Mouse (Mus musculus) heart, embryonic 14.5 days (tissue): ENCODE measurements at regions not wholly inside any gene's neighbourhood (a gene's known extent, or its start where the extent isn't known, plus 50 kb on each side); places are given as distances from the start of the nearest gene placed in this dataset.

ENCODE experiments used
- ATAC-seq: fragments of 200-750 bp; cut with Nextera tagmentation; 2 replicates; pipeline ENCODE4 v1.8.0; 2017; ENCODE audit warnings: low read depth, moderate TSS enrichment; ENCODE audit not compliant: insufficient number of reproducible peaks, insufficient read depth, low FRiP score
- H3K27ac ChIP-seq, 2 experiments: fragments of 200-500 bp in 1 of 2; fragments of 300-500 bp in 1 of 2; sonication (generic) in 1 of 2; replicated peaks in 1 of 2; 2 replicates each; pipeline ENCODE4 v1.5.1; 2012 to 2014; ENCODE audit warnings: low read depth in 2 of 2, low read length in 2 of 2, control low read depth in 1 of 2, mild to moderate bottlenecking in 1 of 2, mixed read lengths in 1 of 2; ENCODE audit not compliant: control insufficient read depth in 1 of 2, insufficient read depth in 1 of 2
- H3K27me3 ChIP-seq: fragments of 300-500 bp; sonication (generic); 2 replicates; pipeline ENCODE4 v1.6.1; 2014; ENCODE audit warnings: mild to moderate bottlenecking, low read length, control low read depth; ENCODE audit not compliant: control insufficient read depth, insufficient read depth
- H3K36me3 ChIP-seq: fragments of 300-500 bp; sonication (generic); 2 replicates; pipeline ENCODE4 v1.6.1; 2014; ENCODE audit warnings: mild to moderate bottlenecking, control low read depth, low read length, mixed read lengths; ENCODE audit not compliant: control insufficient read depth, insufficient read depth
- H3K4me1 ChIP-seq, 2 experiments: fragments of 200-500 bp in 1 of 2; fragments of 300-500 bp in 1 of 2; sonication (generic) in 1 of 2; 2 replicates each; pipeline ENCODE4 v1.6.1; 2012 to 2014; ENCODE audit warnings: low read length in 2 of 2, control low read depth in 1 of 2, mixed read lengths in 1 of 2; ENCODE audit not compliant: control insufficient read depth in 2 of 2, insufficient read depth in 2 of 2
- H3K4me2 ChIP-seq: fragments of 300-500 bp; sonication (generic); 2 replicates; pipeline ENCODE4 v1.6.1; 2014; ENCODE audit warnings: mild to moderate bottlenecking, low read length
- H3K4me3 ChIP-seq, 2 experiments: fragments of 200-500 bp in 1 of 2; fragments of 300-500 bp in 1 of 2; sonication (generic) in 1 of 2; 2 replicates each; pipeline ENCODE4 v1.5.1; 2012 to 2014; ENCODE audit warnings: low read length in 2 of 2, mild to moderate bottlenecking in 2 of 2, control low read depth in 1 of 2, low read depth in 1 of 2, moderate library complexity in 1 of 2; ENCODE audit not compliant: control insufficient read depth in 1 of 2, insufficient read depth in 1 of 2
- H3K9ac ChIP-seq: fragments of 300-500 bp; sonication (generic); 2 replicates; pipeline ENCODE4 v1.6.1; 2014; ENCODE audit warnings: mild to moderate bottlenecking, low read length
- H3K9me3 ChIP-seq: fragments of 300-500 bp; sonication (generic); 2 replicates; pipeline ENCODE4 v1.6.1; 2016; ENCODE audit warnings: low read length, control low read depth; ENCODE audit not compliant: control insufficient read depth
- WGBS: fragments of 180-500 bp; shearing (Covaris S2); extraction: QIAGEN DNeasy Blood & Tissue Kit; methylation state at CpG from one replicate; pipeline ENCODE4 v1.1.7; 2014; 5-methylcytosine and 5-hydroxymethylcytosine counted together

- Histone ChIP-seq H3K27ac (no peak overlapping the region), H3K27me3 (no peaks in the 10 kb centered on the region), H3K36me3 (no peaks in the 10 kb centered on the region), H3K4me1 (no peaks in the 10 kb centered on the region), H3K9me3 (no peaks in the 10 kb centered on the region), H3K4me2 (no peak overlapping the region), H3K4me3 (no peak overlapping the region), H3K9ac (no peak overlapping the region)
- 75% methylated on average over 10 of the region's 10 CpGs for WGBS
- ATAC-seq: no peak
These were observed 81.6 kb upstream of the Pcdh8 start for GRCm38 (mm10) chr14:79852683-79853082.

- no peaks in the 10 kb centered on the region for H3K36me3 ChIP-seq
- H3K4me3 ChIP-seq: no peak overlapping the region
- no peak overlapping the region for H3K9ac ChIP-seq
- WGBS: 79% methylated on average over 7 of the region's 7 CpGs
- no peaks in the 10 kb centered on the region for H3K9me3 ChIP-seq
- no peak for ATAC-seq
- H3K4me2 ChIP-seq: no peak overlapping the region
- H3K27ac ChIP-seq: no peak overlapping the region
- no peaks in the 10 kb centered on the region for H3K27me3 ChIP-seq
- no peaks in the 10 kb centered on the region for H3K4me1 ChIP-seq
These were observed 80.7 kb upstream of the Pcdh8 start for GRCm38 (mm10) chr14:79851795-79852194.

- 80% methylated on average over 10 of the region's 10 CpGs for WGBS
- ATAC-seq: no peak
- Histone ChIP-seq H3K4me1 (no peaks in the 10 kb centered on the region), H3K36me3 (no peaks in the 10 kb centered on the region), H3K9ac (no peak overlapping the region), H3K27ac (no peak overlapping the region), H3K27me3 (no peaks in the 10 kb centered on the region), H3K4me3 (no peak overlapping the region), H3K4me2 (no peak overlapping the region), H3K9me3 (no peaks in the 10 kb centered on the region)
These were observed 80.1 kb upstream of the Pcdh8 start for GRCm38 (mm10) chr14:79851231-79851630.

- Histone ChIP-seq H3K27me3 (no peaks in the 10 kb centered on the region), H3K9ac (no peak overlapping the region), H3K36me3 (no peaks in the 10 kb centered on the region), H3K4me2 (no peak overlapping the region), H3K9me3 (no peaks in the 10 kb centered on the region), H3K27ac (no peak overlapping the region), H3K4me1 (no peaks in the 10 kb centered on the region), H3K4me3 (no peak overlapping the region)
- no peak for ATAC-seq
- 73% methylated on average over 8 of the region's 8 CpGs for WGBS
These were observed 78.7 kb upstream of the Pcdh8 start for GRCm38 (mm10) chr14:79849617-79850435.

GRCm38 (mm10) chr14:79848116-79848515 is 77.0 kb upstream of the Pcdh8 start:
- Histone ChIP-seq H3K4me3 (no peak overlapping the region), H3K27me3 (no peaks in the 10 kb centered on the region), H3K9me3 (no peaks in the 10 kb centered on the region), H3K4me2 (no peak overlapping the region), H3K9ac (no peak overlapping the region), H3K4me1 (no peaks in the 10 kb centered on the region), H3K36me3 (no peaks in the 10 kb centered on the region), H3K27ac (no peak overlapping the region)
- ATAC-seq: no peak
- 77% methylated on average over 4 of the region's 4 CpGs for WGBS

GRCm38 (mm10) chr14:79844306-79844705 is 73.2 kb upstream of the Pcdh8 start:
- 84% methylated on average over 5 of the region's 5 CpGs for WGBS
- H3K4me2 ChIP-seq: no peak overlapping the region
- no peak overlapping the region for H3K9ac ChIP-seq
- H3K9me3 ChIP-seq: no peaks in the 10 kb centered on the region
- H3K4me3 ChIP-seq: no peak overlapping the region
- H3K36me3 ChIP-seq: no peaks in the 10 kb centered on the region
- ATAC-seq: no peak
- no peaks in the 10 kb centered on the region for H3K4me1 ChIP-seq
- H3K27ac ChIP-seq: no peak overlapping the region
- H3K27me3 ChIP-seq: no peaks in the 10 kb centered on the region

GRCm38 (mm10) chr14:79843135-79843550 is 72.0 kb upstream of the Pcdh8 start:
- H3K9me3 ChIP-seq: no peaks in the 10 kb centered on the region
- no peaks in the 10 kb centered on the region for H3K4me1 ChIP-seq
- H3K27me3 ChIP-seq: no peaks in the 10 kb centered on the region
- 11% methylated on average over 13 of the region's 13 CpGs for WGBS
- no peak overlapping the region for H3K27ac ChIP-seq
- no peak for ATAC-seq
- H3K4me3 ChIP-seq: no peak overlapping the region
- H3K4me2 ChIP-seq: no peak overlapping the region
- no peaks in the 10 kb centered on the region for H3K36me3 ChIP-seq
- H3K9ac ChIP-seq: no peak overlapping the region

GRCm38 (mm10) chr14:79842734-79843133 is 71.6 kb upstream of the Pcdh8 start:
- Histone ChIP-seq H3K9me3 (no peaks in the 10 kb centered on the region), H3K27ac (no peak overlapping the region), H3K4me2 (no peak overlapping the region), H3K36me3 (no peaks in the 10 kb centered on the region), H3K4me1 (no peaks in the 10 kb centered on the region), H3K27me3 (no peaks in the 10 kb centered on the region), H3K9ac (no peak overlapping the region), H3K4me3 (no peak overlapping the region)
- no peak for ATAC-seq
- WGBS: 37% methylated on average over 3 of the region's 3 CpGs
